Comparison of ENCODE assay signal across 25 mouse cellular contexts in the genomic region with DNA sequence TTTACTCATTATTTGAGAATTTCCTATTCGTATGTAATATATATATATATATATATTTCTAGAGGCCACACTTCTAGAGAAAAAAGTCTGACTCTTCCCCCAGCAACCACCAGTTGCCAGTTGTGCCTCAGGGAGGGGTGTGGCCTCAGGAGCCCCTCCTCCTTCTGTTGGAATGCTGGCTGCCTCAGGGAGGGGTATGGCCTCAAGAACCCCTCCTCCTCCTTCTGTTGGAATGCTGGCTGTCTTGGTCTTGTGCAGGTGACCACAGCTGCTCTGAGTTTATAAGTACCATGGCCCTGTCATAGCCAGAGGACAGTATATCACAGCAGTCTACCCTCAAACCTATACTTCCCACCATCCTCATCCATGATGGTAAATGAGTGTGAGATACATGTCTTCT. TPM values are rescaled to one million over a fixed set of nuclear protein-coding genes. Genes with fewer than 3 reads are reported as not detected.
DNase-seq lines count a peak whose midpoint lies in the region; ATAC-seq and TF ChIP-seq lines count a peak whose summit lies in the region.
"Had no signal": no experiment of that assay in that cellular context is flagged by ENCODE, and none has a peak within 500 bp of the region (broad histone marks: within the 10 kb centered on the region; RNA-seq: fewer than 3 reads in every experiment).

No protein-coding gene starts in this region.

- no peak overlapping the region for H3K27ac ChIP-seq in kidney, embryonic 16.5 days (ENCODE audit: low read length)
- no peak overlapping the region for H3K27ac ChIP-seq in lung, embryonic 14.5 days (ENCODE audit: low read depth)
- no peak overlapping the region for H3K27ac ChIP-seq in ES-E14 (ENCODE audit: insufficient read depth, low read depth, low read length, poor library complexity, severe bottlenecking)
- H3K27ac ChIP-seq: embryonic facial prominence, embryonic 13.5 days; forebrain, embryonic 13.5 days; gastrocnemius, adult 2 months; hindbrain, embryonic 12.5 days; liver, embryonic 13.5 days; macrophage; midbrain, embryonic 10.5 days; neural tube, embryonic 13.5 days; stomach, embryonic 15.5 days had no signal

- no peaks in the 10 kb centered on the region for H3K9me3 ChIP-seq in kidney, embryonic 16.5 days (ENCODE audit: low read length)
- H3K9me3 ChIP-seq in lung, embryonic 14.5 days (ENCODE audit: low read depth, low read length) = no peaks in the 10 kb centered on the region
- H3K9me3 ChIP-seq in ES-E14 (ENCODE audit: control insufficient read depth, insufficient read depth, low read depth, low read length) = no peaks in the 10 kb centered on the region
- H3K9me3 ChIP-seq: embryonic facial prominence, embryonic 13.5 days; forebrain, embryonic 13.5 days; hindbrain, embryonic 12.5 days; liver, embryonic 13.5 days; midbrain, embryonic 10.5 days; neural tube, embryonic 13.5 days; stomach, embryonic 15.5 days had no signal

- no peaks in the 10 kb centered on the region for H3K4me1 ChIP-seq in kidney, embryonic 16.5 days (ENCODE audit: insufficient read depth, low read length)
- H3K4me1 ChIP-seq in lung, embryonic 14.5 days (ENCODE audit: insufficient read depth) = no peaks in the 10 kb centered on the region
- 0 out of 4 replicates have a peak, but pooled peaks cover 0 to 2% of the 10 kb centered on the region in 2 experiments for H3K4me1 ChIP-seq in ES-E14 (ENCODE audit: control insufficient read depth in 2 of 2, insufficient read depth in 2 of 2, low read length in 2 of 2, poor library complexity in 1 of 2)
- H3K4me1 ChIP-seq: embryonic facial prominence, embryonic 13.5 days; forebrain, embryonic 13.5 days; hindbrain, embryonic 12.5 days; midbrain, embryonic 10.5 days; neural tube, embryonic 13.5 days; stomach, embryonic 15.5 days had no signal

- no peak overlapping the region for H3K4me3 ChIP-seq in kidney, embryonic 16.5 days (ENCODE audit: low read length)
- H3K4me3 ChIP-seq in lung, embryonic 14.5 days (ENCODE audit: low read depth, low read length) = no peak overlapping the region
- no peak overlapping the region for H3K4me3 ChIP-seq in ES-E14 (ENCODE audit: insufficient read depth in 1 of 2, low read depth in 1 of 2, low read length in 2 of 2, poor library complexity in 1 of 2, severe bottlenecking in 1 of 2)
- H3K4me3 ChIP-seq: embryonic facial prominence, embryonic 13.5 days; forebrain, embryonic 13.5 days; gastrocnemius, adult 2 months; hindbrain, embryonic 12.5 days; liver, embryonic 13.5 days; midbrain, embryonic 10.5 days; myocyte; neural tube, embryonic 13.5 days; stomach, embryonic 15.5 days had no signal

- WGBS in kidney, embryonic 16.5 days = 82% methylated on average over 1 of the region's 1 CpGs
- 84% methylated on average over 1 of the region's 1 CpGs for WGBS in lung, embryonic 14.5 days

- no peak for DNase-seq in kidney, postnatal 25 days
- no peak for DNase-seq in lung, embryonic 14.5 days
- no peak for DNase-seq in lung, postnatal 25 days (ENCODE audit: low spot score)
- DNase-seq in 3T3-L1 (ENCODE audit: low read depth, low spot score) = peak; percentile 5
- peak; percentile 65 for DNase-seq in ES-E14 (ENCODE audit: low read depth, low spot score)
- no peak for DNase-seq in cerebellum, adult 11 months
- no peak for DNase-seq in urinary bladder, postnatal 14 days (ENCODE audit: low spot score)
- DNase-seq: adrenal gland, postnatal 36 days; cerebellum, postnatal 10 days; gastrocnemius, adult 2 months; liver, embryonic 13.5 days; retina, postnatal 1 day; thymus, adult 18-20 months; thymus, postnatal 36 days had no signal

- TF ChIP-seq CTCF in lung, embryonic 14.5 days (IDR thresholded peaks at IDR 0.05; ENCODE audit: low read depth) = no peak

- in situ Hi-C loops in ES-E14 (cut with MboI; ENCODE audit: low sequenced_read_pairs in 2 of 2, unreplicated experiment in 2 of 2) = no loop called here

- H3K36me3 ChIP-seq in kidney, embryonic 16.5 days (ENCODE audit: insufficient read depth, low read length) = 0 out of 2 replicates have a peak, but pooled peaks cover 3% of the 10 kb centered on the region
- H3K36me3 ChIP-seq in lung, embryonic 14.5 days (ENCODE audit: insufficient read depth) = peaks cover 17% of the 10 kb centered on the region; the same call in 1 of the 2 replicates
- H3K36me3 ChIP-seq in ES-E14 (ENCODE audit: control insufficient read depth, insufficient read depth, low read length, poor library complexity, severe bottlenecking) = peaks cover 3% of the 10 kb centered on the region
- H3K36me3 ChIP-seq: hindbrain, embryonic 12.5 days; stomach, embryonic 15.5 days had no signal

- ATAC-seq in kidney, embryonic 16.5 days (ENCODE audit: low FRiP score, low TSS enrichment) = peak; percentile 59
- peak; percentile 49; the same call in 1 of the 2 replicates for ATAC-seq in lung, embryonic 14.5 days (ENCODE audit: insufficient read depth)
- ATAC-seq: forebrain, embryonic 13.5 days; intestine, postnatal 0 days; midbrain, embryonic 16.5 days had no signal

- H3K4me2 ChIP-seq in kidney, embryonic 16.5 days (replicated peaks; ENCODE audit: low read depth, low read length) = no peak overlapping the region
- no peak overlapping the region for H3K4me2 ChIP-seq in lung, embryonic 14.5 days
- H3K4me2 ChIP-seq: embryonic facial prominence, embryonic 13.5 days; forebrain, embryonic 13.5 days; hindbrain, embryonic 12.5 days; liver, embryonic 13.5 days; neural tube, embryonic 13.5 days; stomach, embryonic 15.5 days had no signal

- H3K27me3 ChIP-seq in kidney, embryonic 16.5 days (ENCODE audit: insufficient read depth, low read length) = no peaks in the 10 kb centered on the region
- no peaks in the 10 kb centered on the region for H3K27me3 ChIP-seq in lung, embryonic 14.5 days (ENCODE audit: insufficient read depth, low read length)
- H3K27me3 ChIP-seq: embryonic facial prominence, embryonic 13.5 days; forebrain, embryonic 13.5 days; hindbrain, embryonic 12.5 days; liver, embryonic 13.5 days; neural tube, embryonic 13.5 days; stomach, embryonic 15.5 days had no signal

- H3K9ac ChIP-seq in kidney, embryonic 16.5 days (replicated peaks; ENCODE audit: low read length) = no peak overlapping the region
- H3K9ac ChIP-seq in lung, embryonic 14.5 days = no peak overlapping the region
- no peak overlapping the region for H3K9ac ChIP-seq in ES-E14 (ENCODE audit: insufficient read depth, low read depth, low read length, poor library complexity, severe bottlenecking)
- H3K9ac ChIP-seq: embryonic facial prominence, embryonic 13.5 days; forebrain, embryonic 13.5 days; hindbrain, embryonic 12.5 days; liver, embryonic 13.5 days; neural tube, embryonic 13.5 days; stomach, embryonic 15.5 days had no signal

TF ChIP-seq in ES-E14, 5 proteins besides CTCF, POLR2A, EP300 and RAD21:
- TF ChIP-seq ZC3H11A (IDR thresholded peaks at IDR 0.05; ENCODE audit: borderline replicate concordance, low read depth, low read length) = no peak

RNA-seq across cellular contexts. Expression of gene Gab2, which starts 38.4 kb away (rescaled TPM):
- 13.9 and 14.7 TPM in 2 replicates for polyA plus RNA-seq in kidney, embryonic 16.5 days (2015; fragmentation: Nextera tagmentation; extraction: Ambion mirVana)
- 8.4 and 9.3 TPM in 2 replicates for polyA plus RNA-seq in lung, embryonic 14.5 days (2014; fragmentation: Nextera tagmentation; extraction: Ambion mirVana)
- total RNA-seq in ES-E14 (2012; rRNA removed) = 0.53 and 1.1 TPM in 2 replicates

Comparison
In these comparisons a context has a peak if more than half of its experiments do, and no peak if none do; other contexts are left out.
1. DNase-seq: peak in 3T3-L1 (single experiment) and ES-E14 (single experiment); none in kidney, postnatal 25 days (0 of 2), lung, embryonic 14.5 days (single experiment), lung, postnatal 25 days (single experiment), cerebellum, adult 11 months (single experiment) and urinary bladder, postnatal 14 days (single experiment).